Mouse (Mus musculus) spleen, adult 2 months (tissue): ENCODE measurements around the gene Tenm4.

Experiments used
- CTCF ChIP-seq: fragments of 200-500 bp; IDR thresholded peaks from 2 replicates; pipeline ENCODE4 v1.5.1; 2011; ENCODE audit warnings: mild to moderate bottlenecking, inconsistent platforms; ENCODE audit not compliant: insufficient read depth, insufficient read length, insufficient replicate concordance; ENCODE audit errors: extremely low read depth
- POLR2A ChIP-seq: fragments of 200-500 bp; IDR thresholded peaks from 2 replicates; pipeline ENCODE4 v1.6.1; 2011; ENCODE audit warnings: low read depth, low read length, inconsistent platforms

- no peak for TF ChIP-seq CTCF
- TF ChIP-seq POLR2A = no peak
These were observed 506.0 kb downstream of the Tenm4 start for GRCm38 (mm10) chr7:96677082-96677481.
